Comparison of ENCODE assay signal across 14 mouse cellular contexts in the genomic region with DNA sequence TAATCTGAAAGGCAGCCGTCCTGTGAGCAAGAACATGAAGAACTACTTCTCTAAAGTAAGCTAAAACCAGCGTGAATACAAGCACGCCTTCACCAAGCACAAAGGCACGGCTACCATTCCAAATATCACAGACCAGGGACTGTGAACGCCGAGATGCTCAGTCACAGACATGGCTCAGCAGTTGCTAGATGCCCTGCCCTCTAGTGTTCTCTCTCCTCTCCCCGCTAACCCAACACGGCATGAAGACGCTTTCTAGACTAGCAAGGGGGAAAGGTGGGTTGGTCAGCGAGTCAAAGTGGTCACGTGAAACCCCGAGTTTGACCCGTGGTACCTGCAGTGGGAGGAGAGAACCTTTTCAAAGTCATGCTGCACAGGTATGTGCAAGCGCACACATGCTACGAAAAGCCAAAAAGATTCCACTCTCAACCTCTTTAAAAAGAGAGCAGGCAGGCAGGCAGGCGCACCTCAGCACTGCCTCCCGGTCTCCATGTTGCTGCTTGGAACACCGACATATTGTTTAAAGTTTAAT. TPM values are rescaled to one million over a fixed set of nuclear protein-coding genes. Genes with fewer than 3 reads are reported as not detected.
A peak's percentile ranks its signal among the peaks of the same experiment; 100 is the strongest.
DNase-seq lines count a peak whose midpoint lies in the region; ATAC-seq and TF ChIP-seq lines count a peak whose summit lies in the region.
"Had no signal": no experiment of that assay in that cellular context is flagged by ENCODE, and none has a peak within 500 bp of the region (broad histone marks: within the 10 kb centered on the region; RNA-seq: fewer than 3 reads in every experiment).

No protein-coding gene starts in this region.

- no peak for DNase-seq in forebrain, embryonic 10.5 days (ENCODE audit: extremely low spot score, low spot score)
- DNase-seq in liver, embryonic 13.5 days = no peak
- DNase-seq in liver = no peak
- DNase-seq in cerebellum, adult 11-12 months = peak; percentile 48
- no peak for DNase-seq in thymus, adult 2 months
- no peak for DNase-seq in Muller cell, postnatal 12 days (ENCODE audit: inconsistent ontology term)
- DNase-seq: B cell, adult 2 months; retina, postnatal 1 day; thymus, postnatal 14 days had no signal

- ATAC-seq in forebrain, embryonic 16.5 days = no peak
- no peak for ATAC-seq in liver, embryonic 13.5 days (ENCODE audit: low read depth)
- no peak for ATAC-seq in intestine, postnatal 0 days

- H3K9ac ChIP-seq in forebrain, embryonic 16.5 days (replicated peaks; ENCODE audit: low read depth, low read length) = 0 out of 2 replicates have a peak overlapping the region, but pooled peaks have one; percentile 5
- no peak overlapping the region for H3K9ac ChIP-seq in liver, embryonic 13.5 days
- no peak overlapping the region for H3K9ac ChIP-seq in intestine, postnatal 0 days (ENCODE audit: low read depth, low read length)
- H3K9ac ChIP-seq: embryonic facial prominence, embryonic 13.5 days; heart, embryonic 15.5 days; limb, embryonic 12.5 days had no signal

- TF ChIP-seq CTCF in intestine, postnatal 0 days (IDR thresholded peaks at IDR 0.05; ENCODE audit: low read depth) = peak; percentile 53
- TF ChIP-seq CTCF in thymus, adult 2 months (IDR thresholded peaks at IDR 0.05; ENCODE audit: borderline replicate concordance, control insufficient read depth, extremely low read depth, insufficient read depth, low read length, poor library complexity) = no peak

- peaks cover 57% of the 10 kb centered on the region for H3K36me3 ChIP-seq in forebrain, embryonic 16.5 days (ENCODE audit: control insufficient read depth, insufficient read depth)
- H3K36me3 ChIP-seq in forebrain, embryonic 10.5 days (replicated peaks) = peaks cover 100% of the 10 kb centered on the region
- peaks cover 95% of the 10 kb centered on the region for H3K36me3 ChIP-seq in liver, embryonic 13.5 days
- H3K36me3 ChIP-seq in intestine, postnatal 0 days (ENCODE audit: control insufficient read depth, insufficient read depth) = peaks cover 83% of the 10 kb centered on the region
- H3K36me3 ChIP-seq in thymus, adult 2 months (ENCODE audit: control insufficient read depth, insufficient read depth, low read length) = peaks cover 59% of the 10 kb centered on the region

- no peaks in the 10 kb centered on the region for H3K27me3 ChIP-seq in forebrain, embryonic 16.5 days (replicated peaks; ENCODE audit: control insufficient read depth, insufficient read depth, low read length)
- no peaks in the 10 kb centered on the region for H3K27me3 ChIP-seq in forebrain, embryonic 10.5 days (ENCODE audit: poor library complexity, severe bottlenecking)
- no peaks in the 10 kb centered on the region for H3K27me3 ChIP-seq in liver, embryonic 13.5 days
- no peaks in the 10 kb centered on the region for H3K27me3 ChIP-seq in intestine, postnatal 0 days (replicated peaks; ENCODE audit: control insufficient read depth, insufficient read depth, low read length)
- H3K27me3 ChIP-seq in thymus, adult 2 months (ENCODE audit: control insufficient read depth, insufficient read depth, low read length) = no peaks in the 10 kb centered on the region
- H3K27me3 ChIP-seq: embryonic facial prominence, embryonic 13.5 days; heart, embryonic 15.5 days; limb, embryonic 12.5 days had no signal

- H3K9me3 ChIP-seq in forebrain, embryonic 16.5 days (ENCODE audit: control insufficient read depth, low read length) = no peaks in the 10 kb centered on the region
- H3K9me3 ChIP-seq in forebrain, embryonic 10.5 days = no peaks in the 10 kb centered on the region; the same call in 1 of the 2 replicates
- H3K9me3 ChIP-seq in liver, embryonic 13.5 days (replicated peaks) = no peaks in the 10 kb centered on the region
- H3K9me3 ChIP-seq in intestine, postnatal 0 days (ENCODE audit: control insufficient read depth) = no peaks in the 10 kb centered on the region
- H3K9me3 ChIP-seq: embryonic facial prominence, embryonic 13.5 days; heart, embryonic 15.5 days; limb, embryonic 12.5 days had no signal

- TF ChIP-seq POLR2A in thymus, adult 2 months (IDR thresholded peaks at IDR 0.05; ENCODE audit: control insufficient read depth, extremely low read depth, insufficient read depth, low read length, poor library complexity) = no peak

- no peak overlapping the region for H3K4me3 ChIP-seq in forebrain, embryonic 16.5 days (replicated peaks; ENCODE audit: low read length)
- H3K4me3 ChIP-seq in forebrain, embryonic 10.5 days = no peak overlapping the region
- no peak overlapping the region for H3K4me3 ChIP-seq in liver, embryonic 13.5 days (replicated peaks)
- no peak overlapping the region for H3K4me3 ChIP-seq in intestine, postnatal 0 days (ENCODE audit: low read depth, low read length)
- H3K4me3 ChIP-seq in thymus, adult 2 months (ENCODE audit: control insufficient read depth, insufficient read depth, low read length) = no peak overlapping the region
- H3K4me3 ChIP-seq: embryonic facial prominence, embryonic 13.5 days; heart, embryonic 15.5 days; limb, embryonic 12.5 days had no signal

- no peak overlapping the region for H3K27ac ChIP-seq in forebrain, embryonic 16.5 days (ENCODE audit: low read length)
- no peak overlapping the region for H3K27ac ChIP-seq in forebrain, embryonic 10.5 days
- no peak overlapping the region for H3K27ac ChIP-seq in liver, embryonic 13.5 days
- H3K27ac ChIP-seq in intestine, postnatal 0 days (ENCODE audit: low read depth, low read length) = no peak overlapping the region
- no peak overlapping the region for H3K27ac ChIP-seq in thymus, adult 2 months (ENCODE audit: control insufficient read depth, insufficient read depth, low read length)
- H3K27ac ChIP-seq: limb, embryonic 12.5 days had no signal

- H3K4me1 ChIP-seq in forebrain, embryonic 16.5 days (replicated peaks; ENCODE audit: control insufficient read depth, insufficient read depth, low read length) = peaks cover 24% of the 10 kb centered on the region
- no peaks in the 10 kb centered on the region for H3K4me1 ChIP-seq in forebrain, embryonic 10.5 days
- peaks cover 21% of the 10 kb centered on the region for H3K4me1 ChIP-seq in liver, embryonic 13.5 days (replicated peaks)
- no peaks in the 10 kb centered on the region for H3K4me1 ChIP-seq in intestine, postnatal 0 days (replicated peaks; ENCODE audit: control insufficient read depth, insufficient read depth, low read length)
- peaks cover 11% of the 10 kb centered on the region; the same call in 1 of the 2 replicates for H3K4me1 ChIP-seq in thymus, adult 2 months (replicated peaks; ENCODE audit: control insufficient read depth, insufficient read depth, low read length)
- H3K4me1 ChIP-seq: limb, embryonic 12.5 days had no signal

- H3K4me2 ChIP-seq in forebrain, embryonic 16.5 days (ENCODE audit: low read length) = no peak overlapping the region
- H3K4me2 ChIP-seq in liver, embryonic 13.5 days = peak overlapping the region; percentile 31; the same call in 1 of the 2 replicates
- H3K4me2 ChIP-seq in intestine, postnatal 0 days (replicated peaks; ENCODE audit: low read depth) = no peak overlapping the region
- H3K4me2 ChIP-seq: embryonic facial prominence, embryonic 13.5 days; limb, embryonic 12.5 days had no signal

- WGBS in forebrain, embryonic 16.5 days = 76% methylated on average over 18 of the region's 18 CpGs
- WGBS in forebrain, embryonic 10.5 days = 91% methylated on average over 18 of the region's 18 CpGs
- WGBS in liver, embryonic 13.5 days (ENCODE audit: insufficient replicate concordance) = 84% methylated on average over 18 of the region's 18 CpGs
- 81% methylated on average over 18 of the region's 18 CpGs for WGBS in intestine, postnatal 0 days
- 95% methylated on average over 18 of the region's 18 CpGs for WGBS in thymus, adult 2 months

RNA-seq across cellular contexts. Expression of a gene that starts 8.0 kb away (rescaled TPM):
- polyA plus RNA-seq in forebrain, embryonic 16.5 days (2015; fragmentation: Nextera tagmentation; extraction: Ambion mirVana) = 139 and 143 TPM in 2 replicates
- polyA plus RNA-seq in forebrain, embryonic 10.5 days (2016; fragmentation: Nextera tagmentation; extraction: Ambion mirVana) = 81.5 and 81.9 TPM in 2 replicates
- 13.5 and 16.2 TPM in 2 replicates for polyA plus RNA-seq in liver, embryonic 13.5 days (2015; fragmentation: Nextera tagmentation; extraction: Ambion mirVana)
- polyA plus RNA-seq in intestine, postnatal 0 days (2015; fragmentation: Nextera tagmentation; extraction: Ambion mirVana) = 19.0 and 20.4 TPM in 2 replicates
- 15.6 and 16.1 TPM in 2 replicates for polyA plus RNA-seq in thymus, adult 2 months (2012; rRNA removed)

RNA-seq across cellular contexts. Expression of a gene that starts 39.3 kb away (rescaled TPM):
- 2.8 and 3.2 TPM in 2 replicates for polyA plus RNA-seq in forebrain, embryonic 16.5 days (2015; fragmentation: Nextera tagmentation; extraction: Ambion mirVana)
- 2.2 and 2.5 TPM in 2 replicates for polyA plus RNA-seq in forebrain, embryonic 10.5 days (2016; fragmentation: Nextera tagmentation; extraction: Ambion mirVana)
- polyA plus RNA-seq in liver, embryonic 13.5 days (2015; fragmentation: Nextera tagmentation; extraction: Ambion mirVana) = 0.40 and 0.56 TPM in 2 replicates
- polyA plus RNA-seq in intestine, postnatal 0 days (2015; fragmentation: Nextera tagmentation; extraction: Ambion mirVana) = 5.9 and 6.7 TPM in 2 replicates
- 7.8 and 8.4 TPM in 2 replicates for polyA plus RNA-seq in thymus, adult 2 months (2012; rRNA removed)
